Mouse (Mus musculus): Measurements from ENCODE around the gene Myh7b.
A peak's percentile ranks its signal among the peaks of the same experiment; 100 is the strongest.

DNA sequence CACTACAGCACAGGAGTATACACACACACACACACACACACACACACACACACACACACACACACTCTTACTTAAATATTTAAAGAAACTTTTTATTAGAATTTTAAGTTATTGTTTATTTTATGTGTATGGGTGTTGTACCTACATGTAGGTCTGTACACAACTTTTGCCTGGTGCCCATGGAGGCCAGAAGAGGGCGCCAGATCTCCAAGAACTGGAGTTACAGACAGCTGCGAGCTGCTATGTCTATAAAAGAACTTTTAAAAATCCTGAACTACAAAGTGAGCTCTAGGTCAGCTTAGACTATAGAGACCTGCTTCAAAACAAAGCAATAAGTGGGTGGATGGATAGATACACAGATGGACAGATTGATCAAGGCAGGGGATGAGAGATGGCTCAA lies 62.5 kb downstream of the Myh7b start:
- TF ChIP-seq CTCF (conservative IDR thresholded peaks at IDR 0.05 in 1 of 2, IDR thresholded peaks at IDR 0.05 in 1 of 2; ENCODE audit: low read depth in 2 of 2, low read length in 2 of 2) (peak; percentile 71 to 81), UBTF (IDR thresholded peaks at IDR 0.05; ENCODE audit: low read depth, low read length) (no peak), MAX (IDR thresholded peaks at IDR 0.05; ENCODE audit: low read length) (no peak), BHLHE40 (IDR thresholded peaks at IDR 0.05; ENCODE audit: low read depth, low read length) (no peak), E2F4 (IDR thresholded peaks at IDR 0.05; ENCODE audit: insufficient replicate concordance, low read depth, low read length) (no peak), PAX5 (IDR thresholded peaks at IDR 0.05; ENCODE audit: low read length) (no peak), HCFC1 (IDR thresholded peaks at IDR 0.05; ENCODE audit: low read depth, low read length) (no peak)

Measured in CH12.LX (cell line).